Mouse (Mus musculus) intestine, embryonic 16.5 days (tissue): Measurements from ENCODE around the gene Pde6d. TPM values are rescaled to one million over a fixed set of nuclear protein-coding genes. Genes with fewer than 3 reads are reported as not detected.

ENCODE experiments used
- ATAC-seq: fragments of 200-750 bp; cut with Nextera tagmentation; 2 replicates; pipeline ENCODE4 v1.8.0; 2017; ENCODE audit warnings: moderate TSS enrichment, moderate library complexity
- H3K27ac ChIP-seq: fragments of 300-500 bp; sonication (generic); 2 replicates; pipeline ENCODE4 v1.5.1; 2014; ENCODE audit warnings: mild to moderate bottlenecking, low read length
- H3K27me3 ChIP-seq: fragments of 300-500 bp; sonication (generic); replicated peaks from 2 replicates; pipeline ENCODE4 v1.6.1; 2014; ENCODE audit warnings: low read length, control low read depth, mixed read lengths; ENCODE audit not compliant: control insufficient read depth, insufficient read depth
- H3K36me3 ChIP-seq: fragments of 300-500 bp; sonication (generic); 2 replicates; pipeline ENCODE4 v1.6.1; 2014; ENCODE audit warnings: low read length, control low read depth; ENCODE audit not compliant: control insufficient read depth, insufficient read depth
- H3K4me1 ChIP-seq: fragments of 300-500 bp; sonication (generic); 2 replicates; pipeline ENCODE4 v1.6.1; 2014; ENCODE audit warnings: low read length, control low read depth, mixed read lengths; ENCODE audit not compliant: control insufficient read depth, insufficient read depth
- H3K4me2 ChIP-seq: fragments of 300-500 bp; sonication (generic); 2 replicates; pipeline ENCODE4 v1.6.1; 2014; ENCODE audit warnings: low read depth, low read length, control low read depth
- H3K4me3 ChIP-seq: fragments of 300-500 bp; sonication (generic); 2 replicates; pipeline ENCODE4 v1.5.1; 2014; ENCODE audit warnings: mild to moderate bottlenecking, low read length
- H3K9ac ChIP-seq: fragments of 300-500 bp; sonication (generic); 2 replicates; pipeline ENCODE4 v1.6.1; 2014; ENCODE audit warnings: low read depth, low read length
- H3K9me3 ChIP-seq: fragments of 300-500 bp; sonication (generic); 2 replicates; pipeline ENCODE4 v1.6.1; 2016; ENCODE audit warnings: low read length, control low read depth; ENCODE audit not compliant: control insufficient read depth
- WGBS: fragments of 180-500 bp; shearing (Covaris S2); extraction: QIAGEN DNeasy Blood & Tissue Kit; methylation state at CpG from one replicate; pipeline ENCODE4 v1.1.7; 2014; 5-methylcytosine and 5-hydroxymethylcytosine counted together
- polyA plus RNA-seq: library from polyadenylated mRNA; unstranded; fragments of >200 nt; fragmentation: Nextera tagmentation; extraction: Ambion mirVana; gene quantifications from 2 replicates; pipeline ENCODE4 v1.2.1, GENCODE M21; 2015

Gene Pde6d
- polyA plus RNA-seq, 1 experiment from 2014 or later = 35.2 TPM

DNA sequence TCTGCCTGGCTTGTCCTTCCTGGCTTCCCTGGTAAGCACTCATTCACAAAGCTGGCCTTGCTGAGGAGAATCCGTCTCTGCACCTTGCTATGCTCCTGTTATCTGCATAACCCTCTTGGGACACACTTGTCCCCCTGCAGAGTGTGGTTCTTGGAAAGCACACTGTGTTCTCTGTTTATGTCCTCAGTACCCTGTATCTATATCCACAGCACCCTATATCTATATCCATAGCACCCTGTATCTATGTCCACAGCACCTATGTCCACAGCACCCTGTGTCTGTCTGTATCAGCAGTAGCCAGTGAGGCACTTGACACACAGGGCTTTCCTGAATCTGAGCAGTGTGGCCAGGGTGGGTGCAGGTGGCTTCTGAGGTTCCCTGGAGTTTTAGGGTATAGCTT is 28.5 kb upstream of the Pde6d start:
- WGBS = 83% methylated on average over 1 of the region's 1 CpGs

DNA sequence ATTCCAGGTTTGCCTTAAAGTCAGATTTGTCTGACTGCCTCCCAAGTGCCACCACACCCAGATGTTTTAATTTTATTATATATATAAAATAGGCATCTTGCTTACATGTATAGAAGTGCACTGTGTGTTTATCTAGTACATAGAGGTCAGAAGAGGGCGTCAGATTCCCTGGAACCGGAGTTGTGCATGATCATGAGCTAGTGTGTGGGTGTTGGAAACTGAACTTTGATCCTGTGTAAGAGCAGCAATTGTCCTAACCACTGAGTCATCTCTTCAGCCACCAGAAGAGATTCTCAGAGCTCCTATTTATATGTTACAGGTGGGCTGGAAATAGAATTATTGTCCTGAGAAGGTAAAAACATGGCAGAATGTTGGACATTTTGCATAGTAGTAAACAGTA is 17.7 kb upstream of the Pde6d start:
- Histone ChIP-seq H3K4me2 (no peak overlapping the region), H3K36me3 (peaks cover 25% of the 10 kb centered on the region), H3K4me3 (no peak overlapping the region), H3K27ac (no peak overlapping the region), H3K4me1 (no peaks in the 10 kb centered on the region), H3K9ac (no peak overlapping the region), H3K27me3 (no peaks in the 10 kb centered on the region), H3K9me3 (no peaks in the 10 kb centered on the region)
- no peak for ATAC-seq
- 87% methylated on average over 2 of the region's 2 CpGs for WGBS

More for the DNA sequence above, 28.5 kb upstream of the Pde6d start:
- Histone ChIP-seq H3K36me3 (no peaks in the 10 kb centered on the region), H3K9me3 (no peaks in the 10 kb centered on the region), H3K9ac (no peak overlapping the region), H3K4me3 (no peak overlapping the region), H3K27me3 (no peaks in the 10 kb centered on the region), H3K27ac (no peak overlapping the region), H3K4me2 (no peak overlapping the region), H3K4me1 (no peaks in the 10 kb centered on the region)
- ATAC-seq = no peak

- ATAC-seq = no peak
- H3K4me1 ChIP-seq = no peaks in the 10 kb centered on the region
- no peak overlapping the region for H3K4me3 ChIP-seq
- no peak overlapping the region for H3K27ac ChIP-seq
- no peak overlapping the region for H3K9ac ChIP-seq
- WGBS = 75% methylated on average over 3 of the region's 3 CpGs
- H3K4me2 ChIP-seq = no peak overlapping the region
- peaks cover 21% of the 10 kb centered on the region for H3K36me3 ChIP-seq
- no peaks in the 10 kb centered on the region for H3K27me3 ChIP-seq
- H3K9me3 ChIP-seq = no peaks in the 10 kb centered on the region
These were observed 16.1 kb upstream of the Pde6d start for GRCm38 (mm10) chr1:86598516-86598915.

- H3K4me2 ChIP-seq = no peak overlapping the region
- H3K36me3 ChIP-seq = peaks cover 17% of the 10 kb centered on the region
- no peaks in the 10 kb centered on the region for H3K27me3 ChIP-seq
- no peak for ATAC-seq
- no peaks in the 10 kb centered on the region for H3K9me3 ChIP-seq
- H3K4me1 ChIP-seq = no peaks in the 10 kb centered on the region
- 93% methylated on average over 6 of the region's 6 CpGs for WGBS
- no peak overlapping the region for H3K9ac ChIP-seq
- H3K27ac ChIP-seq = no peak overlapping the region
- no peak overlapping the region for H3K4me3 ChIP-seq
These were observed 14.1 kb upstream of the Pde6d start for GRCm38 (mm10) chr1:86596512-86596911.

DNA sequence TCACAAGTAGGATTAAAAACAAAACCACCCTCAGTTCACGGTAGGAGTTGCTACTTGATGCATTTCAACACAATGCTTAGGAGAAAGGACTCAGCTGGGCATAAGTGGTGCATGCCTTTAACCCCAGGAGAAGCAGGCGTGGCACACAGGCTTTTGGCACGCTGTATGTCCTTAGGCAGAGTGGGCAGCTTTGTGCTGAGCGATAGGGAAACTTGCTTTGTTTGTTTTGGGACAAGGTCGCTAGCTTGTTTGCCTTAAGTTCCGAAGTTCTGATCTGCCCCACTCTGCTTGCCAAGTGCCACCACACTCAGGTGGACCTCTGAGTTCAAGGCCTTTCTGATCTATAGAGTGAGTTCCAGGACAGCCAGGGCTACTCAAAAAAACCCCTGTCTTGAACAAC is 12.9 kb upstream of the Pde6d start:
- Histone ChIP-seq H3K27me3 (no peaks in the 10 kb centered on the region), H3K36me3 (peaks cover 8% of the 10 kb centered on the region; the same call in 1 of the 2 replicates), H3K4me2 (no peak overlapping the region), H3K4me3 (no peak overlapping the region), H3K4me1 (no peaks in the 10 kb centered on the region), H3K9me3 (no peaks in the 10 kb centered on the region), H3K9ac (no peak overlapping the region), H3K27ac (no peak overlapping the region)
- ATAC-seq = no peak
- WGBS = 78% methylated on average over 6 of the region's 6 CpGs

GRCm38 (mm10) chr1:86594539-86594938 is 12.1 kb upstream of the Pde6d start:
- Histone ChIP-seq H3K4me3 (no peak overlapping the region), H3K9me3 (no peaks in the 10 kb centered on the region), H3K9ac (no peak overlapping the region), H3K4me2 (no peak overlapping the region), H3K27ac (no peak overlapping the region), H3K27me3 (no peaks in the 10 kb centered on the region), H3K4me1 (no peaks in the 10 kb centered on the region), H3K36me3 (peaks cover 8% of the 10 kb centered on the region; the same call in 1 of the 2 replicates)
- no peak for ATAC-seq
- WGBS = 91% methylated on average over 7 of the region's 7 CpGs

GRCm38 (mm10) chr1:86586992-86587391 is 4.6 kb upstream of the Pde6d start:
- H3K4me3 ChIP-seq = peak overlapping the region; percentile 96
- H3K9ac ChIP-seq = peak overlapping the region; percentile 90
- no peaks in the 10 kb centered on the region for H3K9me3 ChIP-seq
- H3K27ac ChIP-seq = 0 out of 2 replicates have a peak overlapping the region, but pooled peaks have one; percentile 23
- H3K4me1 ChIP-seq = peaks cover 8% of the 10 kb centered on the region
- H3K4me2 ChIP-seq = peak overlapping the region; percentile 75
- under 1% methylated on average over 24 of the region's 26 CpGs for WGBS
- no peaks in the 10 kb centered on the region for H3K27me3 ChIP-seq
- H3K36me3 ChIP-seq = no peaks in the 10 kb centered on the region
- ATAC-seq = 0 out of 2 replicates have a peak, but pooled peaks have one; percentile 6

- no peak overlapping the region for H3K4me3 ChIP-seq
- H3K36me3 ChIP-seq = no peaks in the 10 kb centered on the region
- H3K4me1 ChIP-seq = peaks cover 13% of the 10 kb centered on the region
- H3K27ac ChIP-seq = no peak overlapping the region
- ATAC-seq = no peak
- H3K9ac ChIP-seq = no peak overlapping the region
- H3K27me3 ChIP-seq = no peaks in the 10 kb centered on the region
- no peaks in the 10 kb centered on the region for H3K9me3 ChIP-seq
- H3K4me2 ChIP-seq = no peak overlapping the region
- 69% methylated on average over 2 of the region's 2 CpGs for WGBS
These were observed 1.3 kb upstream of the Pde6d start for GRCm38 (mm10) chr1:86583709-86584108.

DNA sequence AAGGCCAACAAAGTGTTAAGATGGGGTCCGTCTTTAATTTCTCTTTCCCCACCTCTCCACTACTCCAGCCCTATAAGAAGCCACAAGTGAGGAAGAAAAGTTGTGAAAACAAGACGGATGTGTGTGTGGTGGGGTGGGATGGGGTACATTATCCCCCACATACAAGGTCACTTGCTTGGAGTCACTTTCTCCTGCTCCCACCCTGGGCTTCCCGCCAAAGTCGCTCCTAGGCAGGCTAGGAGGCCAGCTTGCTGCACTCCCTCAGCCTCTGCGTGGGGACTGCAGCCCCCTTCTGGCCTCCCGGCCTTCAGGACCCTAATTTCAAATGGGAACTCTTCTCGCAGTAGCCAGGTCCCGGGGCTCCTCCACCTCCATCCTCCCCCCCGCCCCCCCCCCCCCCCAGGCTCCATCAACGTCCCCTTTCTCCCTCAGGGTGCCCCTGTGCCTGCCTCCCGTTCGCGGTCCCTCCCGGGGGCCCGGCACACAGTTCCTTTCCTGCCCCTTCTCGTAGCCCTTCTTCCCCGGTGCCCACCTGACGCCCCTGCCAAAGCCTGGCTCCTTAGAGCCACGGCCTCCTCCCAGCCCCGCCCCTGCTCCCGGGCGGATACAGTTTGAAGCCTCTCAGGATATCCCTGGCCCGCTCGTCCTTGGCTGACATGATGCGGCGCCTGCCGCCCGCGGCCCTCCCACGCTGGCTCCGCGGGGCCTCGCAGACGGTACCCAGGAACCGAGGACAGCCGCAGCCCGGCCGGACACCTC is 558 bp downstream of the Pde6d start:
- Histone ChIP-seq H3K9me3 (no peaks in the 10 kb centered on the region), H3K27me3 (no peaks in the 10 kb centered on the region), H3K4me2 (peak overlapping the region; percentile 80), H3K4me1 (peaks cover 8% of the 10 kb centered on the region), H3K9ac (peak overlapping the region; percentile 94), H3K4me3 (peak overlapping the region; percentile 88), H3K36me3 (no peaks in the 10 kb centered on the region), H3K27ac (peak overlapping the region; percentile 60)
- WGBS = 1% methylated on average over 31 of the region's 38 CpGs
- peak; percentile 82 for ATAC-seq
